Mouse (Mus musculus) heart, postnatal 0 days (tissue): ENCODE measurements around the gene Ssna1. TPM values are rescaled to one million over a fixed set of nuclear protein-coding genes. Genes with fewer than 3 reads are reported as not detected.
A peak's percentile ranks its signal among the peaks of the same experiment; 100 is the strongest.

Experiments
- ATAC-seq: fragments of 200-750 bp; cut with Nextera tagmentation; 2 replicates; pipeline ENCODE4 v1.8.0; 2017; ENCODE audit warnings: low read depth, moderate number of reproducible peaks, moderate library complexity; ENCODE audit not compliant: insufficient read depth
- DNase-seq: peaks from one replicate; pipeline ENCODE4 v3.0.0-alpha.2; 2016; ENCODE audit warnings: low spot score
- H3K27ac ChIP-seq: fragments of 300-500 bp; sonication (generic); 2 replicates; pipeline ENCODE4 v1.5.1; 2014; ENCODE audit warnings: low read depth, mild to moderate bottlenecking
- H3K27me3 ChIP-seq: fragments of 300-500 bp; sonication (generic); 2 replicates; pipeline ENCODE4 v1.6.1; 2014; ENCODE audit warnings: low read length, mixed read lengths; ENCODE audit not compliant: control insufficient read depth, insufficient read depth
- H3K36me3 ChIP-seq: fragments of 300-500 bp; sonication (generic); replicated peaks from 2 replicates; pipeline ENCODE4 v1.6.1; 2014; ENCODE audit warnings: low read length, mixed read lengths; ENCODE audit not compliant: control insufficient read depth, insufficient read depth
- H3K4me1 ChIP-seq: fragments of 300-500 bp; sonication (generic); 2 replicates; pipeline ENCODE4 v1.6.1; 2014; ENCODE audit warnings: antibody characterized with exemption; ENCODE audit not compliant: control insufficient read depth, insufficient read depth
- H3K4me2 ChIP-seq: fragments of 300-500 bp; sonication (generic); 2 replicates; pipeline ENCODE4 v1.6.1; 2014; ENCODE audit warnings: low read depth, mild to moderate bottlenecking, low read length, moderate library complexity
- H3K4me3 ChIP-seq: fragments of 300-500 bp; sonication (generic); 2 replicates; pipeline ENCODE4 v1.5.1; 2014; ENCODE audit warnings: low read depth, low read length
- H3K9ac ChIP-seq: fragments of 300-500 bp; sonication (generic); replicated peaks from 2 replicates; pipeline ENCODE4 v1.6.1; 2014; ENCODE audit warnings: low read depth, low read length, mixed read lengths
- H3K9me3 ChIP-seq: fragments of 300-500 bp; sonication (generic); replicated peaks from 2 replicates; pipeline ENCODE4 v1.6.1; 2016; ENCODE audit warnings: low read length; ENCODE audit not compliant: control insufficient read depth
- CTCF ChIP-seq: IDR thresholded peaks from 2 replicates; pipeline ENCODE4 v1.5.1; 2016; ENCODE audit warnings: antibody characterized with exemption, control low read depth, low read depth
- EP300 ChIP-seq: IDR thresholded peaks from 2 replicates; pipeline ENCODE4 v1.6.1; 2016; ENCODE audit warnings: antibody characterized with exemption, low read depth
- WGBS: fragments of 180-500 bp; shearing (Covaris S2); extraction: QIAGEN DNeasy Blood & Tissue Kit; methylation state at CpG from one replicate; pipeline ENCODE4 v1.1.7; 2014; 5-methylcytosine and 5-hydroxymethylcytosine counted together
- polyA plus RNA-seq: library from polyadenylated mRNA; unstranded; fragments of >200 nt; fragmentation: Nextera tagmentation; extraction: Ambion mirVana; gene quantifications from 2 replicates; pipeline ENCODE4 v1.2.1, GENCODE M21; 2015
- total RNA-seq: library from RNA; depleted of rRNA; stranded (reverse); fragments of >200 nt; gene quantifications from 2 replicates; pipeline ENCODE4 v1.2.3, GENCODE M21; 2014; ENCODE audit warnings: low replicate concordance

Ssna1 gene
- total and polyA plus RNA-seq, 2 experiments from 2014 or later, result 58.9 to 111 TPM

- H3K9ac ChIP-seq, result no peak overlapping the region
- DNase-seq (no peak), ATAC-seq (no peak)
- H3K4me2 ChIP-seq, result no peak overlapping the region
- no peak overlapping the region for H3K27ac ChIP-seq
- H3K27me3 ChIP-seq, result 0 out of 2 replicates have a peak, but pooled peaks cover 5% of the 10 kb centered on the region
- H3K4me1 ChIP-seq, result peaks cover 22% of the 10 kb centered on the region
- whole genome bisulfite sequencing, result 82% methylated on average over 4 of the region's 4 CpGs
- TF ChIP-seq EP300 (no peak), CTCF (no peak)
- no peak overlapping the region for H3K4me3 ChIP-seq
- H3K9me3 ChIP-seq, result no peaks in the 10 kb centered on the region
- H3K36me3 ChIP-seq, result no peaks in the 10 kb centered on the region
Observed at GRCm38 (mm10) chr2:25227406-25227805, 44.8 kb downstream of the Ssna1 start.

- Histone ChIP-seq H3K9ac (no peak overlapping the region), H3K27me3 (0 out of 2 replicates have a peak, but pooled peaks cover 5% of the 10 kb centered on the region), H3K9me3 (no peaks in the 10 kb centered on the region), H3K4me2 (no peak overlapping the region), H3K4me3 (no peak overlapping the region), H3K4me1 (peaks cover 22% of the 10 kb centered on the region), H3K36me3 (peaks cover 1% of the 10 kb centered on the region), H3K27ac (no peak overlapping the region)
- no peak for DNase-seq
- TF ChIP-seq EP300 (no peak), CTCF (no peak)
- ATAC-seq, result no peak
- 86% methylated on average over 5 of the region's 5 CpGs for WGBS
Observed at GRCm38 (mm10) chr2:25226864-25227263, 45.4 kb downstream of the Ssna1 start.

GRCm38 (mm10) chr2:25225811-25226379, 46.3 kb downstream of the Ssna1 start:
- peaks cover 22% of the 10 kb centered on the region for H3K4me1 ChIP-seq
- DNase-seq (no peak), ATAC-seq (no peak)
- peak overlapping the region; percentile 61 for H3K4me2 ChIP-seq
- H3K9ac ChIP-seq, result no peak overlapping the region
- H3K36me3 ChIP-seq, result peaks cover 11% of the 10 kb centered on the region
- H3K9me3 ChIP-seq, result no peaks in the 10 kb centered on the region
- H3K27me3 ChIP-seq, result 0 out of 2 replicates have a peak, but pooled peaks cover 4% of the 10 kb centered on the region
- WGBS, result 75% methylated on average over 8 of the region's 8 CpGs
- H3K4me3 ChIP-seq, result no peak overlapping the region
- H3K27ac ChIP-seq, result peak overlapping the region; percentile 95
- TF ChIP-seq CTCF (no peak), EP300 (no peak)

GRCm38 (mm10) chr2:25224766-25225752, 47.2 kb downstream of the Ssna1 start:
- H3K4me3 ChIP-seq, result peak overlapping the region; percentile 78
- WGBS, result 2% methylated on average over 41 of the region's 41 CpGs
- H3K9me3 ChIP-seq, result no peaks in the 10 kb centered on the region
- no peak for TF ChIP-seq CTCF
- peak; percentile 11; the same call in 1 of the 2 replicates for TF ChIP-seq EP300
- H3K4me2 ChIP-seq, result peak overlapping the region; percentile 61
- H3K27me3 ChIP-seq, result no peaks in the 10 kb centered on the region
- ATAC-seq, result peak; percentile 90
- peak overlapping the region; percentile 63 for H3K9ac ChIP-seq
- peak overlapping the region; percentile 95 for H3K27ac ChIP-seq
- peaks cover 22% of the 10 kb centered on the region for H3K4me1 ChIP-seq
- DNase-seq, result peak; percentile 100
- H3K36me3 ChIP-seq, result peaks cover 11% of the 10 kb centered on the region

- Histone ChIP-seq H3K36me3 (peaks cover 11% of the 10 kb centered on the region), H3K4me3 (peak within 1 kb of the TSS; percentile 78), H3K9ac (peak within 1 kb of the TSS; percentile 83), H3K9me3 (no peaks in the 10 kb centered on the region), H3K27me3 (no peaks in the 10 kb centered on the region), H3K4me2 (peak within 1 kb of the TSS; percentile 86), H3K27ac (peak within 1 kb of the TSS; percentile 96), H3K4me1 (peaks cover 22% of the 10 kb centered on the region)
- 0% methylated on average over 13 of the region's 17 CpGs for WGBS
- no peak for ATAC-seq
- peak; percentile 20; the same call in 1 of the 2 replicates for TF ChIP-seq CTCF
- TF ChIP-seq EP300, result no peak
- no peak for DNase-seq
Observed at GRCm38 (mm10) chr2:25224492-25224765, 47.8 kb downstream of the Ssna1 start, which contains the start of gene Tubb4b. Tubb4b (minus strand) TSS chr2:25224702.
